Mouse (Mus musculus): ENCODE measurements around the gene Rapgef6.

Gene Rapgef6

DNA sequence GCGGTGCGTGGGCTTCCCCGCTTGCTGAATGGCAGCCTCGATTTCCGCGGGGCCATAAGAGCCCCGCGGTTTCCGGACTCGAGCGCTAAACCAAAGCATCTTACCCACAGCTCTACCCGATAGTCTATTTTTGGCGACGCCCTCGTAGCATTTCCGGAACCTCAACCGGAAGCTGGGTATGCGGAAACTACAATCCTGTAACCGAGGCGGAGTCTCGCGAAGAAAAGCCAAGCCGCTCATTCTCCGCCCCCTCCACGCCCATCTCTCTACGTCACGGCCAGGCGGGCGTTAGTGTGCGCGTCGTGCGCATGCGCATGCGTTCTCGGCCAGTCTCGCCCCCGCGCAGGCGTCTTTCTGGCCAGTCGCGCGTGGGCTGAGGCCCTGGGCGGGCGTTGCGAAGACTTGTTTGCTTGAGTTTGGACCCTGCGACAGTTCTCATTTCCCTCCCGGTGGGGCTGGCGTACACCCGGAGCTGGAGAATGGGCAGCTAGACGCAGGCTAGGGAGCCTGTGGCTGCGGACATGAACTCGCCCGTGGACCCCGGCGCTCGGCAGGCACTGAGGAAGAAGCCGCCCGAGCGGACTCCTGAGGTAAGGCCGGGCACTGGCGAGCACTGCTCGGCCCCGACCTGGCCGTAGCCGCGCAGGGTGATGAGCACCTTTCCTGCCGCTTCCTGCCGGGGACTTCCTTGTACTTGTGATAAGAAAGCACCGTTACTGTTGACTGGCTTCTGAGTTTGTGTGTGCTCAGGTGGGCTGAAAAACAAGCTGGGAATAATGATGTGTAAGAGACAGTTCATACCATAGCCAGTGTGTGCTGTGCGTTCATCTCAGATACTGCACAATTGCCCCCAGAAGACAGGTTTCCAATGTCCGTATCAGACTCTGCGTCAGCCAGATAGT is at the start of gene Rapgef6:
TSS of gene Rapgef6 (plus strand) at position 319 of the 902 bp plus-strand sequence.
- DNase-seq (ENCODE audit: low read depth, low spot score), result peak; percentile 99

DNA sequence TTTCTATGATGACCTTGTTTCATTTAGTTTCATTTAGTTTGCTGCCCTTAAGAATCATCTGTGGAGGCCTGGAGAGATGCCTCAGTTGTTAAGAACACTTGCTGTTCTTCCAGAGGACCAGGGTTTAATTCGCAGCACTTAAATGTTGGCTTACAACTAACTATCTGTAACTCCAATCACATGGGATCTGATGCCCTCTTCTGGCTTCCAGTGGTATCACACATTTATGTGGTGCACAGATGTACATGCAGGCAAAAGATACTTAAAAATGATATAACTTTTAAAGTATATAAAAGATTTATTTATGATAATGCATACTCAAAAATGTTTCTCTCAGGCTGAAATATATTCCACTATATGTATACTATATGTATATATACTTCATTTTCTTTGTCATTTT is 44.2 kb upstream of the Rapgef6 start:
- DNase-seq (ENCODE audit: low read depth, low spot score), result peak; percentile 53

- no peak for DNase-seq (ENCODE audit: low read depth, low spot score)
These were observed 36.6 kb upstream of the Rapgef6 start for GRCm38 (mm10) chr11:54486041-54486440.

DNA sequence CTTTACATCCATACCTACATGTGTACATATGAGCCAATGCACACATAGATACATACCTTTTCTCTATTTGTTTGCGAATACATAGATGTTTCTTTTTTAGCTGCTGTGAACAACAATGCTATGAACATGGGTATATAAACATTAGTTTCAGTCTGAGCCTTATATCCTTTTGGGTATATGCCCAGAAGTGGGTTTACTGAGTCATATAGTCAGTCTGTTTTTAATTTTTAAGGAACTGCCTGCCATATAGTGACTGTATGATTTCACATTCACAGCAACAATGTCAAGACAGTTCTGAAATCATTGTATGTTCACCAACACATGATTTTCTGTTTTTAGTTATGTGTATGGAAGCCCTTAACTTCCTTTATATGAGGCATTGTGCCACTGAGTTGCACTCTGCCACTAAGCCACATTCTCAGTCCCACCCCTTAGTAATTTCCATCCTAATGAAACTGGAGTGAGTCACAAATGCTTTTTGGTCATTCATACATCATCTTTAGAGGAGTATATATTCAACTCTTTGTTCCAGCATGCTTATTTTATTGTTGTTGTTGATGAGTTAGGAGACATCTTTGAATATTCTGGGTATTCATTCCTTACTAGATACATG is 30.6 kb upstream of the Rapgef6 start:
- DNase-seq (ENCODE audit: low read depth, low spot score), result no peak

GRCm38 (mm10) chr11:54492559-54492958 is 30.1 kb upstream of the Rapgef6 start:
- DNase-seq (ENCODE audit: low read depth, low spot score), result peak; percentile 68

GRCm38 (mm10) chr11:54499838-54500237 is 22.8 kb upstream of the Rapgef6 start:
- DNase-seq (ENCODE audit: low read depth, low spot score), result no peak

GRCm38 (mm10) chr11:54502546-54503245 is 20.0 kb upstream of the Rapgef6 start:
- DNase-seq (ENCODE audit: low read depth, low spot score), result peak; percentile 57

- DNase-seq (ENCODE audit: low read depth, low spot score), result no peak
These were observed 9.1 kb upstream of the Rapgef6 start for GRCm38 (mm10) chr11:54513584-54513983.

DNA sequence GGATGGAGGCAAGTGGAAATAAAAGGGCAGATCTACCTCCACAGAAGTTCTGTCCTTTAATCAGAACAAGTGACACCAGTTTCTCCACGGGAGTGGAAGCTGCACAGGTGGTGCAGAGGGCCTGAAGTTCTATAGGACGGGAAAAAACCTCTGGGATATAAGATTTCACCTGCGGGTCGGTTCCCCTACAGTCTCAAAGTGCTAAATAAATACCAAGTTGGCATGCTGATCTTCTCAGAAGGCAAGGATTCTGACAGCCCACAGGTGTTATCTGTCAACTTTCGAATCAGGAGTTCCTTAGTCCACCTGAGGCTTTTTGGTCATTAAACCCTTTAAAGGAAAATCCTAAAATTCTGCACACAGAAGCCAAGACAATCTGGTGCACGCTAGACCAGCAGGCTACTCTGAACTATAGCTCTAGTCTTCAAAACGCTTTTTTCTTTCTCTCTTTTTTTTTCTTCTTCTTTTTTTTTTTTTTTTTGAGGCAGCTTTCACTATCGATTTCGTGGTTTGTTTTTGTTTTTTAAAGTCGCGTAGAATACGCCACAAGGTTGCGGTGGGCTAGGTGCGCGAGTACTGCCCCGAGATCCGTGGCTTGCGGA is 619 bp upstream of the Rapgef6 start:
- no peak for DNase-seq (ENCODE audit: low read depth, low spot score)

DNA sequence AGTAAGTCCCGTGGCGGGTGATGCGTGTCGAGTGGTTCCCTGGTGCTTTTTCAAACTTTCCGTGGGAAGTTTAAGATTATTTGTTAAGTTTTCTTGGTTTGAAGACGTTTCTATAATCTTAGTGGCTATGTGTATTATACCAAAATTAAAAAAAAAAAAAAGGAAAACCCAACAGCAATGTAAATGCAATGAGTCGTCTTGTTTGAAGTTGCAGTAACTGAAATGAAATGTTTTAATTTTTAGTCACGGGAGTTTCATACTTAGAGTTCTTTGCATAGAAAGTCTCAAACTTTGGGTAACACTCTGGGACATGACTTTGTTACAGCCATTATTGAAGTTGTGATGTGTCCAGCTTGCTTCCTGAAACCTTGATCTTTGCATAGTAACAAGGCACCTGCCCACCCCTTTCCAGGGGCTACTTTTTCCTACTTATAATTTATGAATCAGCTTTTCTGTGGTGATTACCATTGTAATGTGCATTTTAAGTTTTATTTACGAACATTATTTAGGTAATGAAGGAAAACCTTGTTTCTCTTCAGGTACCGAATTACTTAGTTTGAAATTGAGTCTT is 869 bp downstream of the Rapgef6 start:
- DNase-seq (ENCODE audit: low read depth, low spot score), result no peak

DNA sequence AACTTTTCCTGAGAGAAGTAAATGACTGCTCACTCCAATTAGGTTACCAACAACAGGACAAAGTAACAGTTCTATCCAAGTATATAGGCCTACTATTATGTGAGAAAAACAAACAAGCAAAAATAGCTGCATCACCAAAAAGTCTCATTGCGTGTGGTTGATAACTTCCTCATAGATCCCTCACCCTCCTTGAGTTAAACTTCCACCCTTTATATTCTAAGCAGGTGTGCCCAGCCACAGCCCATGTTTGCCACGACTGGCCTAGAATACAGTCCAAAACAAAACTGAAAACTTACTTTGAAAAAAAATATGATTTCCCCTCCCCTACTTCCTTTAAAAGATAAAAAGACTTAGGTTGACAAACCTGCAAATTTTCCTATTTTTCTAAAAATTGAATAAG is 5.4 kb downstream of the Rapgef6 start:
- DNase-seq (ENCODE audit: low read depth, low spot score), result peak; percentile 23

- DNase-seq (ENCODE audit: low read depth, low spot score), result no peak
These were observed 7.7 kb downstream of the Rapgef6 start for GRCm38 (mm10) chr11:54530391-54530790.

DNA sequence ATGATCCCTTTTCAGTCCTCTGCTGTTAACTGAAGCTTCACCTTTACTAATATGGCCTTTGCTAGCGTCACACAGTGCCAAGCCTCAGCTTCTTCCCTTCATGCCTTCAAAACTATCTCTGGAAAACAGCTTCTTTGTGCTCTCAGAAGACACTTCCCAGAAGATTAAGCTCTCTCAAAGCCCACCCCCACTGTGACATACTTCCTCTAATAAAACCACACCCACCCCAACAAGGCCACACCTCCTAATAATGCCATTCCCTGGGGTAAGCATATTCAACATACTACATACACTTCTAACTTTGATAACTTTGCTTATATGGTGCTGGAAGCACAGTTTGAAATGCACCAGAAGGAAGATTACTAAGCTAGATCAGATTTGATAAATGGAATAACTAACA is 8.3 kb downstream of the Rapgef6 start:
- DNase-seq (ENCODE audit: low read depth, low spot score), result no peak

DNA sequence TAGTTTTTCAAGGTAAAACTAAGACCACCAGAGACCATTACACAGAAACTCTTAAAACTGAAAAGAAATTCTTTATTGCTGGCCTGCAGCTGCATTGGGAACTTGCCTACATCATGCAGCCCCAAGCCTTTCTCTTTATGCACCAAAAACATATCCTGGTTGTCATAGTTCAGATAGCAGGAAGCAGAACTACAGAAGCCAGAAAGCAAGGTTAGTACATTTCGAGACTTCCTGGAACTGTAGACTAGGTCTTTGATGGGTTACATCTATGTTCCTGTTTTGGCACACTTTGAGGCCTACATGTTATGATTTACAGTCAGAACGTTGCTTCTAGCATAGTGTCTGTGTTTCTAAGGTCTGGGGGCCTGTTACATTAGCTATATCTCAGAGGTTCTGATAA is 11.2 kb downstream of the Rapgef6 start:
- peak; percentile 70 for DNase-seq (ENCODE audit: low read depth, low spot score)

DNA sequence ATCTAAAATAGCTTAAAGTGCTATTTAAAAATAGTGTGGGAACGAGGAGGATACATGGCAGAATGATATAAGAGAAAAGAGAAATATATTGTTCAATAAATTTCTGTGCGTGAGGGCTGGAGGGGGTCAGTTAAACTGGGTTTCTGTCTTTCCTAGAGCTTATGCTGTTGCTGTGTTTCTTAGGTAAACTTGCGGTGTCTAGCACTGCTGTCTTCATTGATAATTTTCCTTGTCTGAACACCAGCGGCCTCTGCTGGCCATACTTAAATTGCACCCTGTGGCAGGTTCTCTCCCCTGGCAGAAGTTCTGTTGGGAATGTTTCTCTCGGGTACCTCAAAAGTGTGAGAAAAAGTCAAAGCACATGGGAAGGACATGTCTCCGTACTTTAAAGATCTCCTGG is 12.2 kb downstream of the Rapgef6 start:
- peak; percentile 76 for DNase-seq (ENCODE audit: low read depth, low spot score)

DNA sequence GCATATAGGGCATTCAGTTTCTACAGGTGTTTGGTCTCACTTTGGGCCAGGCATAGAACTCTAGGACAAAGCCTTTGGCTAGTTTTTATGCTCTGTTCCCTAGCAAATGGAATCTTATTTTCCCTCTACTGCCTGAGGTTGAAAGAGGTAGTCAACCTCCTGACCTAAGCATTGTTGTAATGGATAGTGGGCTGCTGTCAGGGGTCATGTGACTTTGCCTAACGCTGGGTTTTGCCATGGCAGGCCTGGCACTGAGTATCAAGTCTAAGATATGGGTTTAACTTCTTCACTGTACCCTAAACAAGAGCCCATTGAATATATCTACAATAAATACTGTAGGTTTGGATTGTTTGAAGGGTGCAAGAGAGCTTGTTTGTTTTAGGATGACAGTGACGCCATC is 16.4 kb downstream of the Rapgef6 start:
- no peak for DNase-seq (ENCODE audit: low read depth, low spot score)

- no peak for DNase-seq (ENCODE audit: low read depth, low spot score)
These were observed 16.8 kb downstream of the Rapgef6 start for GRCm38 (mm10) chr11:54539486-54539885.

DNA sequence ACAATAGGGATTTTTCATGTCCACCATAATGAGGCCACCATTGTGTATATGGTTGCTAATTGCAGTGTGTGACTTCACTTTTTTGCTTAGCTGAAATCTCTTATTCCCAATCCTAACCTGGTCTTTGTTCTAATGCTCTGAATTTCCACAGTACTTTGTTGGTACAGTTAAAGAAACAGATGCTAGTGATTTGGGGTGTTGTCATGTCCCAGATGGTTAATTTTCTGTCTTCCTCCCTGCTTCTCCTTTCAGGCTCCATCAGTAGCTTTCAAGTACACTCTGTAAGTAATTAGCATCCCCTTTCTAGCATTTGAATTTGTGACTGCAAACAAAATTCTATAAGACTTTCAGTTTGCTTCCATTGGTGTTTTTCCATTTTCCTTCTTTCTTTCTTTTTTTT is 17.7 kb downstream of the Rapgef6 start:
- no peak for DNase-seq (ENCODE audit: low read depth, low spot score)

GRCm38 (mm10) chr11:54542414-54542813 is 19.8 kb downstream of the Rapgef6 start:
- no peak for DNase-seq (ENCODE audit: low read depth, low spot score)

DNA sequence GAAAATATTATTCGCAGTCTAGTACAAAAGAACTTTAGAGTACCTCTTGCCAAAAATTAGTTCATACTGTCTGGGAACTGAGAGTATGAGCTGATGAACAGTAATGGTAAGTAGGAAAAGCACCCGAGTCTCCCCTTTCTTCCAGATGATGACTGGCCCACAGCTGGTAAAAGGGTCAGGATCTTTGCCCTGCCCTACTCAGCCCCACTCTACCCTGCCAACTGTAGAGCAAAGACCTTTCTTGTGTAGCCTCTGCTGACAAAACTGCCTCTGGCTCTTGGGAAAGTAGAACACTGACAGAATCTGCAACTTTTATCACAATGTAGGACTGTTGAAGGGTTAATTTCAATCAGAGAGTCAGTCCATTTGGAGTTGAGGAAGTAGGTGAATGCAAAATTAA is 32.3 kb downstream of the Rapgef6 start:
- DNase-seq (ENCODE audit: low read depth, low spot score), result no peak

GRCm38 (mm10) chr11:54562761-54563160 is 40.1 kb downstream of the Rapgef6 start:
- DNase-seq (ENCODE audit: low read depth, low spot score), result peak; percentile 73

DNA sequence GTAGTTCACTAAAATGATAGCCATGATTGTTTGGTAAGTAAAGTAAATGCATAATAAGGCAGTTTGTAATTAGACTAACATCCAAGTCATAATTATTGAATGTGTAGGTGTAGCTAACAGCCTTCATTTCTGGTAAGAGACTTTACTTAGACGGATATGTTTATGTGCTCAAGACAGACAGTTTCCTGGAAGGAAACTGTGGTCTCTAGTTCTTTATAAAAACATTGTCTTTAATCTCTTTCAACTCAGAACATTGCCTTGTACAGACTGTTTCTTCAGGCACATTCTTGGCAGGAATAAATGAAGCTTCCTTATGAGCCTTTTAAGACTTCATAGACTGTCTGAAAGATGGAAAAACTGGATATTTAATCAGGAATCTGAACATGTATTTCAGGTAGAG is 45.3 kb downstream of the Rapgef6 start:
- peak; percentile 78 for DNase-seq (ENCODE audit: low read depth, low spot score)

Measured in CD4-positive helper T cell, adult 2 months (primary cell).